Mouse (Mus musculus) stomach, embryonic 14.5 days (tissue): ENCODE measurements around the gene A030014E15Rik. TPM values are rescaled to one million over a fixed set of nuclear protein-coding genes. Genes with fewer than 3 reads are reported as not detected.
"Not testable (repeated sequence)": the region's sequence is repeated elsewhere in the genome, so short reads cannot be mapped to it uniquely, and the experiment has no call there.

Experiments used
- ATAC-seq: fragments of 200-750 bp; cut with Nextera tagmentation; 2 replicates; pipeline ENCODE4 v1.8.0; 2017; ENCODE audit warnings: low read depth, moderate TSS enrichment; ENCODE audit not compliant: insufficient number of reproducible peaks, insufficient read depth, low FRiP score
- H3K27ac ChIP-seq: fragments of 300-500 bp; sonication (generic); 2 replicates; pipeline ENCODE4 v1.5.1; 2014; ENCODE audit warnings: mild to moderate bottlenecking, low read length, moderate library complexity, mixed read lengths
- H3K27me3 ChIP-seq: fragments of 300-500 bp; sonication (generic); 2 replicates; pipeline ENCODE4 v1.6.1; 2014; ENCODE audit warnings: low read length, control low read depth, mixed read lengths; ENCODE audit not compliant: control insufficient read depth, insufficient read depth
- H3K36me3 ChIP-seq: fragments of 300-500 bp; sonication (generic); 2 replicates; pipeline ENCODE4 v1.6.1; 2014; ENCODE audit warnings: mild to moderate bottlenecking, control low read depth, low read length, moderate library complexity, mixed read lengths; ENCODE audit not compliant: control insufficient read depth, insufficient read depth
- H3K4me1 ChIP-seq: fragments of 300-500 bp; sonication (generic); 2 replicates; pipeline ENCODE4 v1.6.1; 2014; ENCODE audit warnings: low read length, control low read depth, mixed read lengths; ENCODE audit not compliant: control insufficient read depth, insufficient read depth
- H3K4me2 ChIP-seq: fragments of 300-500 bp; sonication (generic); replicated peaks from 2 replicates; pipeline ENCODE4 v1.6.1; 2014; ENCODE audit warnings: low read depth, low read length, control low read depth
- H3K4me3 ChIP-seq: fragments of 300-500 bp; sonication (generic); 2 replicates; pipeline ENCODE4 v1.5.1; 2014; ENCODE audit warnings: low read depth, low read length, control low read depth
- H3K9ac ChIP-seq: fragments of 300-500 bp; sonication (generic); replicated peaks from 2 replicates; pipeline ENCODE4 v1.6.1; 2014; ENCODE audit warnings: low read depth, mild to moderate bottlenecking, control low read depth, low read length, moderate library complexity, mixed read lengths
- H3K9me3 ChIP-seq: fragments of 300-500 bp; sonication (generic); 2 replicates; pipeline ENCODE4 v1.6.1; 2016; ENCODE audit warnings: low read depth, low read length, control low read depth; ENCODE audit not compliant: control insufficient read depth
- WGBS: fragments of 180-500 bp; shearing (Covaris S2); extraction: QIAGEN DNeasy Blood & Tissue Kit; methylation state at CpG from one replicate; pipeline ENCODE4 v1.1.7; 2014; 5-methylcytosine and 5-hydroxymethylcytosine counted together
- polyA plus RNA-seq: library from polyadenylated mRNA; unstranded; fragments of >200 nt; fragmentation: Nextera tagmentation; extraction: Ambion mirVana; gene quantifications from 2 replicates; pipeline ENCODE4 v1.2.1, GENCODE M21; 2014

Gene A030014E15Rik
- not detected in 2 replicates for polyA plus RNA-seq

DNA sequence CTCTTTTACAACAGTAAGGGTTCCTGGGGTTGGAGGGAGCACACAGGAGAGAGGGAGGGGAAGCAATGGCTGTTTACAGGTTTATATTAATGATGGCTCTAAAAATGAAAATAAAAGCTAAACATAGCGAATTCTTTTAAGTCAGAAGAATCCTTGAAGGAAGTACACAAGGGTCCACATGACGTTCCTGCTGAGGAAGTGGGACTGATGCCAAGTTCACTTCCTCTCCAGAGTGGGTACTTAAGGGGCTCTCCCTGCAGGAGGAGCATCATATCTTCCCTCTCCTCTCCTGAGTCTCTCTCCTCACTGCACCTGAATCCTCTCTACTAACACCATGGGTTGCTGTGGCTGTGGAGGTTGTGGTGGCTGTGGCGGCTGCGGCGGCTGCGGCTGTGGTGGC is at the start of gene A030014E15Rik:
A030014E15Rik (plus strand) TSS at position 268 of the 400 bp plus-strand sequence.
- Histone ChIP-seq H3K27ac (no peak within 1 kb of the TSS), H3K4me3 (no peak within 1 kb of the TSS), H3K27me3 (no peaks in the 10 kb centered on the region), H3K36me3 (no peaks in the 10 kb centered on the region), H3K4me1 (no peaks in the 10 kb centered on the region), H3K9me3 (no peaks in the 10 kb centered on the region), H3K9ac (no peak within 1 kb of the TSS), H3K4me2 (no peak within 1 kb of the TSS)
- no peak for ATAC-seq
- 80% methylated on average over 6 of the region's 6 CpGs for WGBS

DNA sequence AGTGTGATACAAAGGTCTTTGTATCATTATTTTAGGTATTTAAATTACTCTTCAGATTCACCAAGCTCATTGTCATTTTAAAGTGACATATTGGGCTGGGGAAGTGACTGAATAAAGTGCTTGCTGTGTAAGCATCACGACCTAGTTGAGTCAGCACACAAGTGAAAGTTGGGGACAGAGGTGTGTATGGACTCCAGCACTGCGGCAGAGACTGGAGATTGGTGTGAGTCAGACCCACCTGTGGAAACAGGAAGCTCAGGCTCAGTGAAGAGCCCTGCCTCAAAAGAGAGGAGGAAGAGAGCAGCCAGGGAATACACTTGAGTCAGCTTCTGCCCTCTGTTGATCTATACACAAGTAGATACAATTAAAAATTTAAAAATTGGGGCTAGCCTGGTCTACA is 45.5 kb upstream of the A030014E15Rik start:
- no peaks in the 10 kb centered on the region for H3K27me3 ChIP-seq
- H3K4me1 ChIP-seq: no peaks in the 10 kb centered on the region
- 70% methylated on average over 2 of the region's 2 CpGs for WGBS
- H3K4me3 ChIP-seq: no peak overlapping the region
- H3K27ac ChIP-seq: no peak overlapping the region
- ATAC-seq: no peak
- H3K36me3 ChIP-seq: peaks cover 7% of the 10 kb centered on the region
- H3K9me3 ChIP-seq: no peaks in the 10 kb centered on the region
- no peak overlapping the region for H3K9ac ChIP-seq
- H3K4me2 ChIP-seq: no peak overlapping the region

DNA sequence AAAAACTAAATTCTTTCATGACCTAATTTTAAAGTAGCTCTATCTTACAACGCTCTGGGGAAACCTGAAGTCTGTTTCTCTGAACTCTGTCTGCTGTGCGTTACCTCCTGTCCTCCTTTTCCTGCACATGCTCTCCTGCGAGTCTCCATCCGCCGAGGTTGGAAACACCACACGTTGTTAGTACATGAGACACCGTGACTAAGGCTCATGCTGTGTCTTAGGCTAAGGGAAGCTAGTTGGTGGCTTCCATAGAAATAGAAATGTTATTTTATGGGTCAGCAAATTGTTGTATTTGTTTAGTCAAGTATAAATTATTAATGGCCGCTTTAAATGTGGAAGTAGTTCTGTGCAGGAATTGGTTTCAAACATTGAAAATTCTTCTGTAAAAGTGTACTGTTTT is 44.5 kb upstream of the A030014E15Rik start:
- no peak overlapping the region for H3K4me3 ChIP-seq
- H3K9me3 ChIP-seq: no peaks in the 10 kb centered on the region
- H3K4me2 ChIP-seq: no peak overlapping the region
- H3K9ac ChIP-seq: no peak overlapping the region
- WGBS: 87% methylated on average over 8 of the region's 8 CpGs
- no peak for ATAC-seq
- H3K27me3 ChIP-seq: no peaks in the 10 kb centered on the region
- H3K4me1 ChIP-seq: no peaks in the 10 kb centered on the region
- no peak overlapping the region for H3K27ac ChIP-seq
- peaks cover 10% of the 10 kb centered on the region for H3K36me3 ChIP-seq

DNA sequence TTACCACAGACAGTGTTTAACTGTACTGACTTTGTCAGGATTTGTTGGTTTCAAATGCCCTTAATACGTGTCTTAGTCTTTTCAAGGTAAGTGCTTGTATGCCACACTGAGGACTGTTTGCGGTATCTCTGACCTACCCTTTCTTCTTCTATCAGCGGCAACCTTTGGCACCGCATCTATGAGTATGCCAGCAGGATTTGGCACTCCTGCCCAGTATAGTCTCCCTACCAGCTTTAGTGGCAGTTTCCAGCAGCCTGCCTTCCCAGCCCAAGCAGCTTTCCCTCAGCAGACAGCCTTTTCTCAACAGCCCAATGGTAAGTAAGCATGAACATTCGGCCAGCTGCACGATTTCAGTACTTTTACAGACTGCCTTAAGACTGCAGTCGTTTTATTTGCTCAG is 31.4 kb upstream of the A030014E15Rik start:
- Histone ChIP-seq H3K9ac (no peak overlapping the region), H3K27ac (no peak overlapping the region), H3K27me3 (no peaks in the 10 kb centered on the region), H3K36me3 (peaks cover 26% of the 10 kb centered on the region; the same call in 1 of the 2 replicates), H3K4me3 (no peak overlapping the region), H3K4me1 (no peaks in the 10 kb centered on the region), H3K4me2 (no peak overlapping the region), H3K9me3 (no peaks in the 10 kb centered on the region)
- 95% methylated on average over 7 of the region's 7 CpGs for WGBS
- ATAC-seq: no peak

DNA sequence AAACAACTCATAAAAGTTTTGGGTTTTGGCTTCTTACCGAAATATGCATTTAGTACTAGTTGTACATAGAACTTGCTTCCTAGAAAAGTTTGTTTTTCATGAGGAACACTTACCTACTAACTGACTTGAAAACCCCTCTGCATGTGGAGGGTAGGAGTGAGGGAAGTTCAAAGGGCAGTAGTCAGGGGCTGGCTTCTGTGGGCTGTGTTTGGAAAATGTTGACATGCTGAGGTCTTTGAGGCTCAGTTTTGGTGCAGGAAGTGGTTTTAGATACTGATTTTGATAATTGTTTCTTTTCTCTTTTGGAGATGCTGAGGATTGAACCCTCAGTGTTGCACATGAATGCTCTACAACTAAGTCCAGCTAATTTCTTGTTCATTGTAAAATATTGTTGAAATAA is 24.1 kb upstream of the A030014E15Rik start:
- no peak for ATAC-seq
- Histone ChIP-seq H3K4me2 (no peak overlapping the region), H3K4me1 (0 out of 2 replicates have a peak, but pooled peaks cover 2% of the 10 kb centered on the region), H3K4me3 (no peak overlapping the region), H3K27me3 (no peaks in the 10 kb centered on the region), H3K27ac (no peak overlapping the region), H3K9ac (no peak overlapping the region), H3K36me3 (peaks cover 11% of the 10 kb centered on the region; the same call in 1 of the 2 replicates), H3K9me3 (no peaks in the 10 kb centered on the region)
- WGBS: 92% methylated on average over 1 of the region's 1 CpGs

DNA sequence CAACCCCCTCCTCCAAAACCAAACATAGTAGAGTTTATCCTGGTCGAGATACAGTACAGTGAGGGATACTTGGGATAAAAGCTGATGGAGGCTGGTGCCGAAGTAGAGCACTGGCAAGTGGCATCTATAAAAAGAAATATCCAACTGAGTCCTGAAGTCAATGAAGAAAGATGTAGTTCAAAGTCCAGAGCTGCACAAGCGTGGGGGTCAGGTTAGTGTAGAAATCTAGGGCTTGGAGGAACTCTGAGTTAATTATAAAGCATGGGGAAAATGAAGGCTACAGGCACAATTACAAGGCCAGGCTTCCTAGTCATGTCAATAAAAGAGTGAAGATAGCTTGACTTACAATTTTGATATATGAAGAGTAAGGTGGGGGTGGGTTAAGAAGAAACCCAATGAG is 23.5 kb upstream of the A030014E15Rik start:
- Histone ChIP-seq H3K9ac (no peak overlapping the region), H3K4me2 (no peak overlapping the region), H3K27me3 (no peaks in the 10 kb centered on the region), H3K36me3 (peaks cover 11% of the 10 kb centered on the region; the same call in 1 of the 2 replicates), H3K27ac (no peak overlapping the region), H3K9me3 (no peaks in the 10 kb centered on the region), H3K4me1 (0 out of 2 replicates have a peak, but pooled peaks cover 2% of the 10 kb centered on the region), H3K4me3 (no peak overlapping the region)
- WGBS: 91% methylated on average over 3 of the region's 3 CpGs
- ATAC-seq: no peak

DNA sequence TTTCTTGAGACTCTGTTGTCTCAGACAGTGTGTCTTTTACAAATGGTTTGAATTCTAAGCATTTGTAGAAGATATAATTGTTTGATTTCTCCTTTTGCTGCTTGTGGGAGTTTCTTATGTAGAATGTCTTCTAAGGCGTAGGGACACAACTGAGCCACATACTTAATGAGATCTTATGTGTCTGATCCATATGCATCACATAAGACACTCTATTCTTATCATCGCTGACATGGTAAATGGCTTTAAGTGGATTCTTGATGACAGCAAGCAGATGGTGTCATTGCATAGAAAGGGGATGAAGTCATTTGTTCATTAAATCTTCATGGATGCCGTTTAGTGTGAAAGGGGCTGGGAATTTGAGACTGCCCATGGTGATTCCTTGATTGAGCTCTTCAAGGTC is 18.8 kb upstream of the A030014E15Rik start:
- H3K4me1 ChIP-seq: 0 out of 2 replicates have a peak, but pooled peaks cover 2% of the 10 kb centered on the region
- ATAC-seq: no peak
- H3K27me3 ChIP-seq: no peaks in the 10 kb centered on the region
- no peak overlapping the region for H3K4me3 ChIP-seq
- 62% methylated on average over 3 of the region's 3 CpGs for whole genome bisulfite sequencing
- H3K27ac ChIP-seq: no peak overlapping the region
- H3K36me3 ChIP-seq: peaks cover 11% of the 10 kb centered on the region; the same call in 1 of the 2 replicates
- no peak overlapping the region for H3K9ac ChIP-seq
- no peaks in the 10 kb centered on the region for H3K9me3 ChIP-seq
- H3K4me2 ChIP-seq: no peak overlapping the region

DNA sequence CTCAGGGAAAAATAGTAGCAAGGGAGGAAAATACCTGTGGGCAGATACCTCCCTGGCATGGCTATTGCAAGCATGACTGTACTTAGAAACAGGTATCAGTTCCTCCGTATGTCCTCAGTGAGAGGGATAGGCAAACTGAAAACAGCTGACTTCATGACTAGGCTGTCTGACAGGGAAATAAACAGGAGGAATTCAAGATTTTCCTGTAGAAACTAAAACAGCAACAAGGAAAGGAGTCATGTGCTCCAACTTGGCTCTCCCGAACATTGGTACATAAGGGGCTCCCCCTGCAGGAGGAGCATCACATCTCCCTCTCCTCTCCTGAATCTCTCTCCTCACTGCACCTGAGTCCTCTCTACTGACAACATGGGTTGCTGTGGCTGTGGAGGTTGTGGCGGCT is 11.7 kb upstream of the A030014E15Rik start, which contains the start of gene A030005L19Rik:
A030005L19Rik (plus strand) TSS at position 301 of the 400 bp plus-strand sequence.
- Histone ChIP-seq H3K4me2 (no peak within 1 kb of the TSS), H3K4me1 (no peaks in the 10 kb centered on the region), H3K36me3 (no peaks in the 10 kb centered on the region), H3K9me3 (no peaks in the 10 kb centered on the region), H3K27me3 (no peaks in the 10 kb centered on the region), H3K27ac (no peak within 1 kb of the TSS), H3K9ac (no peak within 1 kb of the TSS), H3K4me3 (no peak within 1 kb of the TSS)
- 86% methylated on average over 3 of the region's 3 CpGs for WGBS
- ATAC-seq: no peak

DNA sequence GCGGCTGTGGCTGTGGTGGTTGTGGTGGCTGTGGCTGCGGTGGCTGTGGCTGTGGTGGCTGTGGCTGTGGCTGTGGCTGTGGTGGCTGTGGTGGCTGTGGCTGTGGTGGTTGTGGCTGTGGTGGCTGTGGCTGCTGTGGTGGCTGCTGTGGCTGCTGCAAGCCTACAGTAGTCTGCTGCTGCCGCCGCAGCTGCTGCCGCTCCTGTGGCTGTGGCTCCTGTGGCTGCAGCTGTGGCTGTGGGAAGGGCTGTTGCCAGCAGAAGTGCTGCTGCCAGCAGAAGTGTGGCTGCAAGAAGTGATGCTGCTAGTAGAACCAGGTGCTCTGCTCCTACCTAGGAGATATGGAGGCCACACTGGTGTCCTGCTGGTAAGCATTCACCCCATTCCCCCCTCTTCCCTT is 11.3 kb upstream of the A030014E15Rik start:
- WGBS: 86% methylated on average over 5 of the region's 5 CpGs
- not testable (repeated sequence) for ATAC-seq, H3K9me3 ChIP-seq, H3K36me3 ChIP-seq, H3K9ac ChIP-seq, H3K4me2 ChIP-seq, H3K27me3 ChIP-seq, H3K4me1 ChIP-seq, H3K27ac ChIP-seq, H3K4me3 ChIP-seq
